Mouse (Mus musculus) frontal cortex, postnatal 36 days (tissue): Measurements from ENCODE around the gene Unc93b1.

ENCODE experiments used
- DNase-seq, 2 experiments: peaks; one replicate each; pipeline ENCODE4 v3.0.0; 2022; ENCODE audit warnings: low spot score in 2 of 2

Unc93b1 gene

DNA sequence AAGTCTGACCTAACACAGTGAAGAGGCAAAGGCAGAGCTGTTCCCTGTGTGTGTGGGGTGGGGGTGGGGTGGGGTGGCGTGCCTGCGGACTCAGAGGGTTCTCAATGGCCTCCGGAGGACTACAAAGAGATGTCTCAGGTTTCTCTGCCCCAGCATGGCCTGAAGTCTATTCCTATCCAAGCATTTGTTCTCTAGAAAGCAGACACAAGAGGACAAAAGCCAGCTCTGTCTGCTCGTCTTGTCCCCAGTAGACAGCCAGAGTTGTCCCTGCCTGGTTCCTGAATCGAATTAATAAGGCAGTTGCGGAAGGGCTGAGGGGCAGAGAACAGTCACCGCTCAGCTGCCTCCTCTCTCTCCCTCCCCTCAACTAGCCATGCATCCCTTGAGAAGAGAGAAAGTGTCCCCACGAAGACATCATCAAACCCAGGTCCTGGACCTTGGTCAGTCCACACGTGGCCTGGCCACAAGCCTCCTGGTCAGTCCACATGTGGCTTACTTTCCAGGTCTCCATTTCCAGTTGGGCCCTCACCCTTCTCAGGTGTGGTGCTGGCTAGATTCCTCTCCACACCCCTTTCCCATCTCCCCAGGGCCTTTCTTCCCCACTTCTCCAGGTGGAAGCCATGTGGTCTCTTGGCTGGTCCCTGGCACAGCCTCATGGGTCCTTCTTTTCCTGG, 48.7 kb downstream of the Unc93b1 start:
- no peak for DNase-seq

DNA sequence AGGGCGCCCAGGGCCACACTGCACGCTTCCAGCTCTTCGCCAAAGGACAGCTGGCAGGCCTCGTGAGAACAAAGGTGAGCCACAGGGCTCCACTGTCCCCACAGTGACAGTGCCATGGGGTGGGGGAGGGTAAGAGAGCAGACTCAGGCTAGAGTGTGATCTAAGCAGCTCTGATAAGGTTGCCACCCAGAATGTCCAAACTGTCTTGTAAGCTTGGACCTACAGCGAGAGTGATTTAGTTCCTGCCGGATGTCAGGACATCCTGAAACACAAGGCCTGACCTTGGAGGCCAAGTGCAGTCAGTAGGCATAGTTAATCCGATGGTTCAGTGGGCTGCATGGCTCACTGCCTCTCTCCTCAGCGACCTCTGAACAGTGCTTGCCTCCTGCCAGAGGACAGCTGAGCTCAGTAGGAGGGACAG, 50.3 kb downstream of the Unc93b1 start:
- DNase-seq: no peak

- peak; percentile 57 to 58 for DNase-seq
Observed at GRCm38 (mm10) chr19:3986334-3986733, 51.3 kb downstream of the Unc93b1 start, which contains the start of gene Acy3. Gene Acy3 (plus strand): TSS chr19:3986570.

DNA sequence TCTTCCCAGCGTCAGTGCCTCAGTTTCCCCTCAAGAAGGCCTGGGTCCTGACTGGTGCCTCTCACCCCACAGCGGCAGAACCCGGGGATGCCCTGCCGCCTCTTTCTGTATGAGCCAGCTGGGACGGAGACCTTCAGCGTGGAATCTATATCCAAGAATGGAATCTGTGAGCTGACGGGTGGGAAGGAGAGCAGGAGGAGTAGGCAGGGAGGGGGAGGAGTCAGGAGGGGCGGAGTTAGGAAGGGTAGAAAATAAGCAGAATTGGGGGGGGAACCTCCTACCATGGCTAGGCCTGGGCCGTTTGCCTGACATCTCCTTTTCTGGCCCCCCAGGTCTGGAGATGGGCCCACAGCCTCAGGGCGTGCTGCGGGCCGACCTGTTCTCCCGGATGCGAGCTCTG, 53.1 kb downstream of the Unc93b1 start:
- DNase-seq: no peak

GRCm38 (mm10) chr19:3988750-3989149, 53.8 kb downstream of the Unc93b1 start:
- no peak for DNase-seq

- DNase-seq: no peak
Observed at GRCm38 (mm10) chr19:3990804-3991203, 55.8 kb downstream of the Unc93b1 start.

- DNase-seq: no peak
Observed at GRCm38 (mm10) chr19:3991562-3991961, 56.6 kb downstream of the Unc93b1 start.

- no peak for DNase-seq
Observed at GRCm38 (mm10) chr19:3991966-3992365, 57.0 kb downstream of the Unc93b1 start.

DNA sequence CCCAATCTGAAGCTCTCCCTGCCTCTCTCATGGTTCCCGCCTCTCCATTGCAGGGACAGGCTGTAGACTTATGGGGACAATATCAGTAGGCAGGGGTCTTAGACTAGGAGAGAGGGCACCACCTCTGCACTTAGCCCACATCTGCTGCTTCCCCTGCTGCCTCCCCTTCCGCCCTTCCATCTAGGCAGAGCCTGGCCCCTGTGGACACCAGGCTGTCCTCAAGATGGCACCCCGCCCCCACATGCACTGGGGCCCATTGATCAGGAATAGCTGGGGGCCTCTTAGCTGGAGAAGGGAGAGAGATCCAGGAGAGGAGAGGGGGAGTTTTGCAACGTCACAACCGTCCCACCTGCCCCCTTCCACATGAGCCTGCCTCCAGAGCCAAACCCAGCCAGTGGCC, 57.4 kb downstream of the Unc93b1 start, which contains the start of gene Tbx10:
Gene Tbx10, plus strand, starts transcription at position 337 of the 400 bp plus-strand sequence.
- no peak for DNase-seq

DNA sequence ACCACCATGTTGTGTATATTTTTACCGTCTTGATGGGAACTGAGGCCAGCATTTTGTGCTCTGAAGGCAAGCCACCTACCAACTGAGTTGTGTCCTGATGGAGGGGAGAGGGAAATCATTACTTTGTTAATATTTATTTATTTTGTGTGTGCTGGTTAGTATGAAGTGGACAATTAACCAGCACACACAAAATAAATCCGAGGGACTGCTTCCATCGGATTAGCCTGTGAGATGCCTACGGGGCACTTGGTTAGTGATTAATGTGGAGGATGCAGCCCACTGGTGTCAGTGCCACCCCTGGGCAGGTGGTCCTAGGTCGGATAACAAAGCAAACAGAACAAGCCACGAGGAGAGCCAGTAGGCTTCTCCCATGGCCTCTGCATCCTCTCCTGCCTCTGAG, 59.9 kb downstream of the Unc93b1 start:
- no peak for DNase-seq

GRCm38 (mm10) chr19:3995505-3995904, 60.5 kb downstream of the Unc93b1 start:
- no peak for DNase-seq

DNA sequence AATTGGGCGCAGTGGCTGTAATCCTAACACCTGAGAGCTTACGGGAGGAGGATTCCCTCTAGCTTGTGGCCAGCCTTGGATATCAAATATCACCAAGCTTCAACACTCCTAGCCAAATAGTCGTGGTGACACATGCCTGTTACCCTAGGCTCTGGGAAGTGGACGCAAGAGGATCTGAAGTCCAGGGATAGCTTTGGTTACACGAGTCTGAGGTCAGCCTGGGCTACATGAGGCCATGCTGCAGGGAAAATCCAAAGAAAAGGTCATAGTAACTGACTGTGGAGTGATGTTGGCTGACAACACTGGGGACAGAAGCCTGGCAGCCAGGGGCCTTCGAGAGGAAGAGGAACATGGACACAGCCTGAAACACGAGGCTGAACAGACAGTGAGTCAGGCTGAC, 61.1 kb downstream of the Unc93b1 start:
- DNase-seq: no peak

GRCm38 (mm10) chr19:3996747-3997146, 61.8 kb downstream of the Unc93b1 start:
- DNase-seq: no peak

GRCm38 (mm10) chr19:3997231-3997630, 62.2 kb downstream of the Unc93b1 start:
- no peak for DNase-seq

DNA sequence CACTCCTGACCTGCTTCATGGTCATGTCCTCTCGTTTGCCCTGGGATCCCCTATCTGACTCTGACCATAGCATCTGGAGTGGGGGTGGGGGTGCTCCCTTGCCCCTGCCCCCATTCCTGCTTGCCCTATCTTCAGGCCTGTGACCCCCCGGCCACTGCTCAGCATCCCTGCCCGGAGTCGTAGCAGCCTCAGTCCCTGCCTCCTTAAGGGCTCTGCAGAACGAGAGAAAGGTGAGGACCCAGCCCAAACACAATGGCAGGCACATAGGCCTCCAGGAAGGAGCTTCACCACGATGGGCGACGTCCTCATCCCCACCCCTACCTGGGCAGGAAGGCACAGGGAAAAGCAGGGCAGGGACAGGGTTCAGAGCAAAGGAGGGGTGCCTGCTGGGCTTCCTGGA, 63.3 kb downstream of the Unc93b1 start:
- no peak for DNase-seq
